Mouse (Mus musculus): ENCODE results near the gene Hacd2.

- TF ChIP-seq POLR2A (IDR thresholded peaks at IDR 0.05; ENCODE audit: low read depth, low read length) (no peak), TCF12 (IDR thresholded peaks at IDR 0.05; ENCODE audit: low read depth, low read length) (no peak), ZMIZ1 (IDR thresholded peaks at IDR 0.05; ENCODE audit: low read depth, low read length) (no peak), POLR2AphosphoS2 (IDR thresholded peaks at IDR 0.05; ENCODE audit: low read depth, low read length) (no peak), KAT2A (IDR thresholded peaks at IDR 0.05; ENCODE audit: insufficient replicate concordance, low read length) (no peak), CTCF (conservative IDR thresholded peaks at IDR 0.05 in 1 of 2, IDR thresholded peaks at IDR 0.05 in 1 of 2; ENCODE audit: low read depth in 2 of 2, low read length in 2 of 2) (no peak), USF1 (IDR thresholded peaks at IDR 0.05; ENCODE audit: low read depth, low read length) (no peak), EP300 (IDR thresholded peaks at IDR 0.05; ENCODE audit: low read length) (no peak), NELFE (IDR thresholded peaks at IDR 0.05; ENCODE audit: low read depth, low read length) (no peak), ZNF384 (IDR thresholded peaks at IDR 0.05; ENCODE audit: low read depth, low read length) (no peak), E2F4 (IDR thresholded peaks at IDR 0.05; ENCODE audit: insufficient replicate concordance, low read depth, low read length) (no peak), NRF1 (IDR thresholded peaks at IDR 0.05; ENCODE audit: low read depth, low read length) (no peak)
Measured at GRCm38 (mm10) chr16:35004756-35005155, 17.5 kb upstream of the Hacd2 start.

All from CH12.LX (cell line).